Mouse (Mus musculus): ENCODE data around the gene Gm31371.
"Not testable (repeated sequence)": the region's sequence is repeated elsewhere in the genome, so short reads cannot be mapped to it uniquely, and the experiment has no call there.

DNA sequence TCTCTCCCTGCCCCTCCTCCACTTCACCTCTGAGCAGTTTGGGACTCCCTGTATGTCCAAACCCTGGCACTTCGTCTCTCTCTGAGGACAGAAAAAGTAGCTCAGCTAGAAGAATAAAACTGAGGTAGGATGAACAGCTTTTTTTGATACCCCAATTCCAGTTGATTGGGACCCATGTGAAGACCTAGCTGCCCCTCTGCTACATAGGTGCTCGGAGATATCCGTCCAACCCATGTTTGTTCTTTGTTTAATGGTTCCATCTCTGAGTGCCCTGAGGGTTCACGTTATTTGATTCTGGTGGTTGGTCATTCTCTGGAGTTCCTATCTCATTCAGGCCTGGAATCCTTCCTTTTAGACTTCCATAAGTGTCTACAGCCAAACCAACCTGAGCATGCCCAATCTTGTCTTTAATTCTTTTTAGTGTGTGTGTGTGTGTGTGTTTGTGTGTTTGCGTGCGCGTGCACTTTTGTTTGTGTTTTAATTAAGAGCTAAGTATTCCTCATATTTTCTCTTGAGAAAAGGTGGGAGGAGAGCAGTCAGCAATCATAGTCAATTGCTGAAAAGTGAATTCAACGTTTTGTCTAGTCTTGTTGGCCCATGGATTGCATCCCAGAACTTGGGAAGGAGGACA lies 3.3 kb downstream of the Gm31371 start:
- TF ChIP-seq TAL1, GATA1 (IDR thresholded peaks at IDR 0.05; ENCODE audit: low read length): not testable (repeated sequence)

Measured in erythroblast, embryonic 14.5 days (primary cell).